ENCODE assay signal across 15 mouse cellular contexts in the genomic region with DNA sequence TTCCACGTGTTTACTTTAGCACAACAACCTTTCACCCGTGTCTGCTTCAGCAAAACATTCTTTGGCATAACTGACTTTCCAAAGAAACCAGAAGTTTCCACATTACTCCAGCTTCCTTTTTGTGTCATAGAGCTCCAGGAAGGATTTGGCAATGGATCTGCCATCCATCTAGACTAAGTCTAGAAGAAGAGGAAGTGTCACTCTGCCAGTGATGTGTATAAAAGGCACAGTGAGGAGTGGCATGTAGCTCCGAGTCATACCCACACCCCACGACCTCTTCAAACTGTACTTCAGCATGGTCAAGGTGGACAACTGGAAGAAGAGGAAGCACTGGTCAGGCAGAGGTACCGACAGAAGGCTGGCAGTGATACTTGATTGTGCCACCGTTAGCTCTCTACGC. TPM values are rescaled to one million over a fixed set of nuclear protein-coding genes. Genes with fewer than 3 reads are reported as not detected.
DNase-seq lines count a peak whose midpoint lies in the region; ATAC-seq and TF ChIP-seq lines count a peak whose summit lies in the region.
"Had no signal": no experiment of that assay in that cellular context is flagged by ENCODE, and none has a peak within 500 bp of the region (broad histone marks: within the 10 kb centered on the region; RNA-seq: fewer than 3 reads in every experiment).

No protein-coding gene starts in this region.

- no peak overlapping the region for H3K9ac ChIP-seq in intestine, embryonic 15.5 days
- no peak overlapping the region for H3K9ac ChIP-seq in intestine, postnatal 0 days (ENCODE audit: low read depth, low read length)
- H3K9ac ChIP-seq in lung, postnatal 0 days (replicated peaks; ENCODE audit: low read depth): no peak overlapping the region
- no peak overlapping the region for H3K9ac ChIP-seq in forebrain, embryonic 14.5 days (ENCODE audit: low read length)
- H3K9ac ChIP-seq: limb, embryonic 15.5 days; lung, embryonic 14.5 days; neural tube, embryonic 15.5 days had no signal

- TF ChIP-seq EP300 in lung, postnatal 0 days (IDR thresholded peaks at IDR 0.05): no peak

- H3K27ac ChIP-seq in intestine, embryonic 15.5 days: no peak overlapping the region
- H3K27ac ChIP-seq in intestine, postnatal 0 days (ENCODE audit: low read depth, low read length): no peak overlapping the region
- no peak overlapping the region for H3K27ac ChIP-seq in lung, postnatal 0 days (ENCODE audit: low read length)
- H3K27ac ChIP-seq in forebrain, embryonic 14.5 days (ENCODE audit: low read depth, low read length): no peak overlapping the region
- H3K27ac ChIP-seq: forebrain, embryonic 10.5 days; gastrocnemius, adult 2 months; heart, embryonic 10.5 days; hindbrain, embryonic 10.5 days; limb, embryonic 15.5 days; neural tube, embryonic 15.5 days had no signal

- no peak for TF ChIP-seq CTCF in intestine, postnatal 0 days (IDR thresholded peaks at IDR 0.05; ENCODE audit: low read depth)
- no peak for TF ChIP-seq CTCF in lung, postnatal 0 days (IDR thresholded peaks at IDR 0.05)

- H3K4me1 ChIP-seq in intestine, embryonic 15.5 days (replicated peaks): no peaks in the 10 kb centered on the region
- no peaks in the 10 kb centered on the region for H3K4me1 ChIP-seq in intestine, postnatal 0 days (replicated peaks; ENCODE audit: control insufficient read depth, insufficient read depth, low read length)
- no peaks in the 10 kb centered on the region for H3K4me1 ChIP-seq in lung, postnatal 0 days (ENCODE audit: insufficient read depth, low read depth, low read length)
- peaks cover 4% of the 10 kb centered on the region; the same call in 1 of the 2 replicates for H3K4me1 ChIP-seq in forebrain, embryonic 14.5 days (ENCODE audit: control insufficient read depth, insufficient read depth, low read length)
- H3K4me1 ChIP-seq: limb, embryonic 15.5 days had no signal

- no peak overlapping the region for H3K4me3 ChIP-seq in intestine, embryonic 15.5 days (replicated peaks)
- H3K4me3 ChIP-seq in intestine, postnatal 0 days (ENCODE audit: low read depth, low read length): no peak overlapping the region
- no peak overlapping the region for H3K4me3 ChIP-seq in lung, postnatal 0 days (ENCODE audit: low read depth, low read length)
- no peak overlapping the region for H3K4me3 ChIP-seq in forebrain, embryonic 14.5 days (ENCODE audit: low read depth, low read length)
- H3K4me3 ChIP-seq: forebrain, embryonic 10.5 days; gastrocnemius, adult 2 months; heart, embryonic 10.5 days; hindbrain, embryonic 10.5 days; limb, embryonic 15.5 days; neural tube, embryonic 15.5 days had no signal

- 0 out of 2 replicates have a peak, but pooled peaks have one; percentile 28 for ATAC-seq in intestine, embryonic 15.5 days
- no peak for ATAC-seq in intestine, postnatal 0 days
- ATAC-seq in lung, postnatal 0 days: peak; percentile 22
- peak; percentile 73 for ATAC-seq in megakaryocyte, adult 5-6 weeks (ENCODE audit: poor library complexity, severe bottlenecking)
- ATAC-seq in forebrain, embryonic 14.5 days: no peak

- H3K9me3 ChIP-seq in intestine, embryonic 15.5 days: no peaks in the 10 kb centered on the region
- H3K9me3 ChIP-seq in intestine, postnatal 0 days (ENCODE audit: control insufficient read depth): no peaks in the 10 kb centered on the region
- no peaks in the 10 kb centered on the region for H3K9me3 ChIP-seq in lung, postnatal 0 days (ENCODE audit: low read length)
- H3K9me3 ChIP-seq in forebrain, embryonic 14.5 days (replicated peaks; ENCODE audit: control insufficient read depth, low read length): 0 out of 2 replicates have a peak, but pooled peaks cover 4% of the 10 kb centered on the region
- H3K9me3 ChIP-seq: heart, embryonic 10.5 days; hindbrain, embryonic 10.5 days; limb, embryonic 15.5 days; neural tube, embryonic 15.5 days had no signal

- 76% methylated on average over 7 of the region's 7 CpGs for WGBS in intestine, embryonic 15.5 days
- 82% methylated on average over 7 of the region's 7 CpGs for WGBS in intestine, postnatal 0 days
- WGBS in lung, postnatal 0 days: 64% methylated on average over 7 of the region's 7 CpGs
- 86% methylated on average over 7 of the region's 7 CpGs for WGBS in forebrain, embryonic 14.5 days

- H3K27me3 ChIP-seq in intestine, embryonic 15.5 days (replicated peaks): no peaks in the 10 kb centered on the region
- H3K27me3 ChIP-seq in intestine, postnatal 0 days (replicated peaks; ENCODE audit: control insufficient read depth, insufficient read depth, low read length): no peaks in the 10 kb centered on the region
- no peaks in the 10 kb centered on the region for H3K27me3 ChIP-seq in lung, postnatal 0 days (replicated peaks; ENCODE audit: insufficient read depth, low read length)
- H3K27me3 ChIP-seq in forebrain, embryonic 14.5 days (replicated peaks; ENCODE audit: control insufficient read depth, insufficient read depth, low read length): no peaks in the 10 kb centered on the region
- H3K27me3 ChIP-seq: limb, embryonic 15.5 days; neural tube, embryonic 15.5 days had no signal

- DNase-seq in lung, postnatal 0 days (ENCODE audit: low spot score): peak; percentile 62
- no peak for DNase-seq in lung, postnatal 25 days (ENCODE audit: low spot score)
- no peak for DNase-seq in forebrain, embryonic 14.5 days (ENCODE audit: low spot score)
- no peak for DNase-seq in gastrocnemius, postnatal 10 days

- no peak overlapping the region for H3K4me2 ChIP-seq in intestine, embryonic 15.5 days (replicated peaks)
- no peak overlapping the region for H3K4me2 ChIP-seq in intestine, postnatal 0 days (replicated peaks; ENCODE audit: low read depth)
- no peak overlapping the region for H3K4me2 ChIP-seq in lung, postnatal 0 days (replicated peaks; ENCODE audit: low read depth, low read length)
- no peak overlapping the region for H3K4me2 ChIP-seq in forebrain, embryonic 14.5 days (ENCODE audit: low read length)
- H3K4me2 ChIP-seq: limb, embryonic 15.5 days; lung, embryonic 14.5 days; midbrain, embryonic 11.5 days; neural tube, embryonic 15.5 days had no signal

- no peaks in the 10 kb centered on the region for H3K36me3 ChIP-seq in intestine, embryonic 15.5 days
- no peaks in the 10 kb centered on the region for H3K36me3 ChIP-seq in intestine, postnatal 0 days (ENCODE audit: control insufficient read depth, insufficient read depth)
- no peaks in the 10 kb centered on the region for H3K36me3 ChIP-seq in lung, postnatal 0 days (ENCODE audit: insufficient read depth, low read length)
- no peaks in the 10 kb centered on the region for H3K36me3 ChIP-seq in forebrain, embryonic 14.5 days (ENCODE audit: control insufficient read depth, insufficient read depth, low read length)
- H3K36me3 ChIP-seq: forebrain, embryonic 10.5 days; heart, embryonic 10.5 days; hindbrain, embryonic 10.5 days; limb, embryonic 15.5 days; neural tube, embryonic 15.5 days had no signal

RNA-seq across cellular contexts. Expression of gene BC017158, which starts 46.5 kb away (rescaled TPM):
- polyA plus RNA-seq in intestine, embryonic 15.5 days (2015; fragmentation: Nextera tagmentation; extraction: Ambion mirVana): 43.0 and 51.0 TPM in 2 replicates
- 32.6 and 34.7 TPM in 2 replicates for polyA plus RNA-seq in intestine, postnatal 0 days (2015; fragmentation: Nextera tagmentation; extraction: Ambion mirVana)
- polyA plus RNA-seq in lung, postnatal 0 days (2015; fragmentation: Nextera tagmentation; extraction: Ambion mirVana): 15.7 and 16.7 TPM in 2 replicates
- 12.7 and 19.7 TPM in 2 replicates for total RNA-seq in megakaryocyte, adult 5-6 weeks (2015)
- 8.8 and 9.7 TPM in 2 replicates for total RNA-seq in megakaryocyte, adult 5-6 weeks (2017)
- 9.9 and 11.3 TPM in 2 replicates for polyA plus RNA-seq in forebrain, embryonic 14.5 days (2014; fragmentation: Nextera tagmentation; extraction: Ambion mirVana)
- total RNA-seq in gastrocnemius, postnatal 10 days (2021): 10 to 100 TPM in 1 of 2 experiments, 1 to 10 TPM in 1; 7.0 to 11.9 TPM

Comparison
In these comparisons a context has a peak if more than half of its experiments do, and no peak if none do; other contexts are left out.
1. ATAC-seq: peak in intestine, embryonic 15.5 days (single experiment), lung, postnatal 0 days (single experiment) and megakaryocyte, adult 5-6 weeks (single experiment); none in intestine, postnatal 0 days (single experiment) and forebrain, embryonic 14.5 days (single experiment).